Mouse (Mus musculus): ENCODE results near the gene Bag1.

Gene Bag1

DNA sequence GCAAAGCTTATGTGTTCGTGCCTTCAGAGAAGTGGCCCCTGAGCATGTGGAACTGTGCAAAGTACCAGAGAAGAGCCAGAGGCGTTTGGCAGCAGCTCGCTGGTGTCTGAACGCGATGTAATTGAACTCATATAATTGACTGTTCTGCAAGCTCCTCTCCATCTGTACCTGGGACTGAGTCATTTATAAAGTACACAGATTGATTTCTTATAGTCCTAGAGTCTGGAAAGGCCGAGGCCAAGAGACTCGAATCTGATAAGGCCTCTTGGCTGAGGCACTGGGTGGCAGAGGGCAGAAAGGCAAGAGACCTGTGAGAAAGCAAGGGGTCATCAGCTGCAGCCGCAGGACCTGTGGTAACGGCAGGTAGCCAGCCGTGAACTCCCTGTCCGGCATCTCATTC is 59.3 kb downstream of the Bag1 start:
- DNase-seq (ENCODE audit: low spot score) = no peak

All from c-Kit-positive CD71-positive TER-119-positive erythroid progenitor cells, embryonic 14.5 days (primary cell).